Mouse (Mus musculus): ENCODE measurements around the gene Gm44503. TPM values are rescaled to one million over a fixed set of nuclear protein-coding genes. Genes with fewer than 3 reads are reported as not detected.
A peak's percentile ranks its signal among the peaks of the same experiment; 100 is the strongest.

Gene Gm44503
- polyA plus RNA-seq, 1 experiment from 2014 or later = not detected

DNA sequence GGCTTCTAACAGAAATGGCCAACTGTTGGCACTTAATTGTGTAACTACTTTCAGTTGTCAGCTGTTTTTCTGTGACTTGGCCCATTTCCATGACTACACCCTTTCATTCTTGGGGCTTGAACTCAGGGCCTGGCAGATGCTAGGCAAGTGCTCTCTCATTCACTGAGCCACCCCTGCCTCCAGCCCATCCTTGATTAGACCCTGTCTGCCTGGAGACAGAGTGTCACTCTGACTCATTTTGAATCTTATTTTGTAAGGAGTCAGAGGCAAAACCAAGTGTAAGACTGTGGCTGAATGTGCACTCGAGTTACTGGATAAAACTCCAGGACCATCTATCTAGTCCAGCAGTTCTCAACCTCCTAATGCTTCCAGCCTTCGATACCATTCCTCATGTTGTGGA is 89.3 kb downstream of the Gm44503 start:
- Histone ChIP-seq H3K27me3 (ENCODE audit: control insufficient read depth, insufficient read depth, low read length) (no peaks in the 10 kb centered on the region), H3K4me1 (replicated peaks; ENCODE audit: control insufficient read depth, insufficient read depth) (no peaks in the 10 kb centered on the region), H3K4me3 (ENCODE audit: low read depth, low read length) (no peak overlapping the region), H3K27ac (replicated peaks) (no peak overlapping the region), H3K9me3 (ENCODE audit: control insufficient read depth, low read length) (no peaks in the 10 kb centered on the region), H3K9ac (ENCODE audit: low read length) (no peak overlapping the region), H3K36me3 (ENCODE audit: control insufficient read depth, insufficient read depth, low read length) (no peaks in the 10 kb centered on the region), H3K4me2 (replicated peaks; ENCODE audit: low read depth) (no peak overlapping the region)
- 85% methylated on average over 2 of the region's 2 CpGs for WGBS
- DNase-seq (ENCODE audit: low spot score) (no peak), ATAC-seq (ENCODE audit: low FRiP score, low TSS enrichment) (no peak)
- TF ChIP-seq CTCF (IDR thresholded peaks at IDR 0.05; ENCODE audit: low read depth) (no peak), EP300 (optimal IDR thresholded peaks at IDR 0.05) (no peak)

DNA sequence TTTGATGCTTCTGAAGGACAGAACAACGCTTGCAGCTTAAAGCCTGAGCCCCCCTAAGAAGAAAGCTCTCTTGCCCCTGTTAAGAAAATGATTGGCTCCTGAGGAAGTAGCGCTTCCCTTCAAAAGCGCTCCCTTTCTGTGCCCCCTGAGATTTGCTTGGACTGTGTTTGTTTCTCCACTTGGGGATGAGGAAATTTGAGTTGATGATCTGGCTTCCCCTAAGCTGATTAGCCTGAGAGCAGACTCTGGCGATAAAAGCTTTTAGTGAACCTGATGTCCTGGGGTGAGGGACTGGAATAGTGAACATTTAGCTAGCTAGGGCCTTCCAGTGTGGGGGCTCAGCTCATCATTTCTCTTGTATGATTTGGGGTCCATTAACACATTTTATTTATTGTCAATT is 90.3 kb downstream of the Gm44503 start:
- no peaks in the 10 kb centered on the region for H3K4me1 ChIP-seq (replicated peaks; ENCODE audit: control insufficient read depth, insufficient read depth)
- H3K27me3 ChIP-seq (ENCODE audit: control insufficient read depth, insufficient read depth, low read length) = no peaks in the 10 kb centered on the region
- DNase-seq (ENCODE audit: low spot score) (no peak), ATAC-seq (ENCODE audit: low FRiP score, low TSS enrichment) (no peak)
- TF ChIP-seq EP300 (optimal IDR thresholded peaks at IDR 0.05) = no peak
- TF ChIP-seq CTCF (IDR thresholded peaks at IDR 0.05; ENCODE audit: low read depth) = no peak
- WGBS = 39% methylated on average over 4 of the region's 4 CpGs
- H3K9me3 ChIP-seq (ENCODE audit: control insufficient read depth, low read length) = no peaks in the 10 kb centered on the region
- H3K4me3 ChIP-seq (ENCODE audit: low read depth, low read length) = no peak overlapping the region
- no peak overlapping the region for H3K9ac ChIP-seq (ENCODE audit: low read length)
- H3K4me2 ChIP-seq (replicated peaks; ENCODE audit: low read depth) = no peak overlapping the region
- H3K36me3 ChIP-seq (ENCODE audit: control insufficient read depth, insufficient read depth, low read length) = no peaks in the 10 kb centered on the region
- H3K27ac ChIP-seq (replicated peaks) = no peak overlapping the region

DNA sequence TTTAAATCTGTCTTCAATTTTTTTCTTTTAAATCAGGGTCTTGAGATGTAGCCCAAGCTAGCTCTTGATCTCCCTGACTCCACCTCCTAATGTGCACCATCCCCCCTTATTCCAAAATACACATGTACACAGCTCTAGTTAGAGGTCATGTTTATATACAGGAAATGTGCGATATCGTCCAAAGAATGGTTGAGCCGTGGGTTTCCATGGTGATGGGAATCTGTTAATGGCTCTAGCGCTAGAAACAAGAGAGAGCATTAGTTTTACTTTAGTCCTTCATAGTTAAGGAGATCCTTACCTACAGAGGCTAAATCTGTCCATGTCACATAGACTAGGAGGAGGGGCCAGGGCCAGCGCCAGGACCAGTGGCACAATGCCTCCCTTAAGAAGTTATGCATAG is 91.2 kb downstream of the Gm44503 start:
- WGBS = 18% methylated on average over 5 of the region's 5 CpGs
- H3K4me1 ChIP-seq (replicated peaks; ENCODE audit: control insufficient read depth, insufficient read depth) = no peaks in the 10 kb centered on the region
- ATAC-seq (ENCODE audit: low FRiP score, low TSS enrichment) (no peak), DNase-seq (ENCODE audit: low spot score) (no peak)
- no peak for TF ChIP-seq CTCF (IDR thresholded peaks at IDR 0.05; ENCODE audit: low read depth)
- no peak for TF ChIP-seq EP300 (optimal IDR thresholded peaks at IDR 0.05)
- H3K4me3 ChIP-seq (ENCODE audit: low read depth, low read length) = no peak overlapping the region
- H3K9me3 ChIP-seq (ENCODE audit: control insufficient read depth, low read length) = no peaks in the 10 kb centered on the region
- no peak overlapping the region for H3K9ac ChIP-seq (ENCODE audit: low read length)
- H3K4me2 ChIP-seq (replicated peaks; ENCODE audit: low read depth) = no peak overlapping the region
- no peaks in the 10 kb centered on the region for H3K36me3 ChIP-seq (ENCODE audit: control insufficient read depth, insufficient read depth, low read length)
- H3K27ac ChIP-seq (replicated peaks) = no peak overlapping the region
- no peaks in the 10 kb centered on the region for H3K27me3 ChIP-seq (ENCODE audit: control insufficient read depth, insufficient read depth, low read length)

DNA sequence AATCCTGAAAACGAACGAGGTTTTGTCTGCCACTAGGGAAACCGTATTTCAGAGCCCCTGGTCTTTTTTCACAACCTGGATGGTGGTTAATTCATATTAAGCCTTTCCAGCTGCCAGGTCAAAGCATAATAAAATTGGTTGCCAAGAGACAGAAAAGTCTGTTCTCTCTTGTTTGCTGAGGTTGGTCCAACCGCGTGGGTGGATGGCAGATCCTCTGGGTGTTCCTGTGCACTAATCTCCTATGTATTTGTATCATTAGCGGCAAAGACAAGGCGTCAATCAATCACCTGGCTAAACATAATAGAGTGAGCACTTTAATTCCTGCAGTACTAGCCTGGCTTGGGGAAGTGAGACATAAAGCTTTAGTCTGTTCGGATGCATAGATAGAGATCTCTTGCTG is 92.0 kb downstream of the Gm44503 start:
- Histone ChIP-seq H3K9me3 (ENCODE audit: control insufficient read depth, low read length) (no peaks in the 10 kb centered on the region), H3K36me3 (ENCODE audit: control insufficient read depth, insufficient read depth, low read length) (no peaks in the 10 kb centered on the region), H3K9ac (ENCODE audit: low read length) (no peak overlapping the region), H3K4me1 (replicated peaks; ENCODE audit: control insufficient read depth, insufficient read depth) (no peaks in the 10 kb centered on the region), H3K4me2 (replicated peaks; ENCODE audit: low read depth) (no peak overlapping the region), H3K27ac (replicated peaks) (0 out of 2 replicates have a peak overlapping the region, but pooled peaks have one; percentile 30), H3K27me3 (ENCODE audit: control insufficient read depth, insufficient read depth, low read length) (no peaks in the 10 kb centered on the region), H3K4me3 (ENCODE audit: low read depth, low read length) (no peak overlapping the region)
- TF ChIP-seq CTCF (IDR thresholded peaks at IDR 0.05; ENCODE audit: low read depth) (no peak), EP300 (optimal IDR thresholded peaks at IDR 0.05) (no peak)
- DNase-seq (ENCODE audit: low spot score) (no peak), ATAC-seq (ENCODE audit: low FRiP score, low TSS enrichment) (no peak; the same call in 1 of the 2 replicates)
- 25% methylated on average over 8 of the region's 8 CpGs for WGBS

DNA sequence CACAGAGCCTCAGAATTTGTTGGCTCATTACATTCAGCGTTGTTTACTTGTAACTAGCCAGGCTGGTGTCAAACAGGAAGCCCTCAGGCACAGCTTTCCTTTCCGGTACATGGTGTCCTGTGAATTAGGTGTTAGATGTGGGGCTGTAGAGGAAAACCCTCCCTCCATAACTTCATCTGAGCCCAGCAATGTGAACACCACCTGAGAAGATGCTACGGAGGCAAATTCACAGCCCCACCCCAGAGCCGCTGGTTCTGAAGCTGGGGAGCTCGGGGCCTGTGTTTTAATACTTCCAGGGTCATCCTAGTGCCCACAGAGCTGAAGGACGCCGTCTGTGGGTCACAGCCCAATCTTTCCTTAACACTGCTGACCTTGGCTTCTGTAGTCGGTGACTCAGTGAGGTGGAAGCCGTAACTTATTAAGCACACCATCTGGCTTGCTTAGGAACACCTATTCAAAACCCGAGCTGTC is 96.8 kb downstream of the Gm44503 start:
- Histone ChIP-seq H3K4me1 (replicated peaks; ENCODE audit: control insufficient read depth, insufficient read depth) (no peaks in the 10 kb centered on the region), H3K4me3 (ENCODE audit: low read depth, low read length) (no peak overlapping the region), H3K27me3 (ENCODE audit: control insufficient read depth, insufficient read depth, low read length) (no peaks in the 10 kb centered on the region), H3K36me3 (ENCODE audit: control insufficient read depth, insufficient read depth, low read length) (no peaks in the 10 kb centered on the region), H3K27ac (replicated peaks) (peak overlapping the region; percentile 9; the same call in 1 of the 2 replicates), H3K9me3 (ENCODE audit: control insufficient read depth, low read length) (no peaks in the 10 kb centered on the region), H3K9ac (ENCODE audit: low read length) (no peak overlapping the region), H3K4me2 (replicated peaks; ENCODE audit: low read depth) (no peak overlapping the region)
- DNase-seq (ENCODE audit: low spot score) (no peak), ATAC-seq (ENCODE audit: low FRiP score, low TSS enrichment) (no peak)
- no peak for TF ChIP-seq EP300 (optimal IDR thresholded peaks at IDR 0.05)
- TF ChIP-seq CTCF (IDR thresholded peaks at IDR 0.05; ENCODE audit: low read depth) = no peak
- 40% methylated on average over 10 of the region's 10 CpGs for WGBS

DNA sequence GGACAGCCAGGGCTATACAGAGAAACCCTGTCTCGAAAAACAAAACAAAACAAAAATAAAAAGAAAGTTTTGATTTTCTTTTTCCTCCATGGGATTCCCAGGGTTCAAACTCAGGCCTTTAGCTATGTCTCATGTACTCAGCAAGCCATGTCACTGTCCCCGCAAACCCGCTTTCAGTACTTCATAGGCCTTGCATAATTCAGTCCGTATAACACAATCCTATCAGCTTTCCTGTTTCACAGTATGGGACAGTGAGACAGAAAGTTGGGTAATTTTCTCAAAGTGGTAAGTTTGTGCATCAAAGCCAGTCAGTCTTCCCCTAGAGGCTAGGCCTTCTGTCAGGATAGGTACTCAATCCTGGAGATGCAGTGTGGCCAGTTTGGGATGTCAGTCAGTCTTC is 100.6 kb downstream of the Gm44503 start:
- ATAC-seq (ENCODE audit: low FRiP score, low TSS enrichment) (no peak), DNase-seq (ENCODE audit: low spot score) (no peak)
- no peak overlapping the region for H3K4me3 ChIP-seq (ENCODE audit: low read depth, low read length)
- H3K4me1 ChIP-seq (replicated peaks; ENCODE audit: control insufficient read depth, insufficient read depth) = no peaks in the 10 kb centered on the region
- no peak for TF ChIP-seq CTCF (IDR thresholded peaks at IDR 0.05; ENCODE audit: low read depth)
- no peak for TF ChIP-seq EP300 (optimal IDR thresholded peaks at IDR 0.05)
- no peak overlapping the region for H3K9ac ChIP-seq (ENCODE audit: low read length)
- H3K4me2 ChIP-seq (replicated peaks; ENCODE audit: low read depth) = no peak overlapping the region
- no peak overlapping the region for H3K27ac ChIP-seq (replicated peaks)
- WGBS = 87% methylated on average over 4 of the region's 4 CpGs
- H3K27me3 ChIP-seq (ENCODE audit: control insufficient read depth, insufficient read depth, low read length) = no peaks in the 10 kb centered on the region
- H3K36me3 ChIP-seq (ENCODE audit: control insufficient read depth, insufficient read depth, low read length) = no peaks in the 10 kb centered on the region
- no peaks in the 10 kb centered on the region for H3K9me3 ChIP-seq (ENCODE audit: control insufficient read depth, low read length)
